Mouse (Mus musculus) brain, embryonic 18.5 days (tissue): ENCODE results near the gene Mctp2.

ENCODE experiments used
- DNase-seq: peaks from one replicate; pipeline ENCODE4 v3.0.0-alpha.2; 2012; ENCODE audit warnings: low read depth, low spot score

Mctp2 gene

DNA sequence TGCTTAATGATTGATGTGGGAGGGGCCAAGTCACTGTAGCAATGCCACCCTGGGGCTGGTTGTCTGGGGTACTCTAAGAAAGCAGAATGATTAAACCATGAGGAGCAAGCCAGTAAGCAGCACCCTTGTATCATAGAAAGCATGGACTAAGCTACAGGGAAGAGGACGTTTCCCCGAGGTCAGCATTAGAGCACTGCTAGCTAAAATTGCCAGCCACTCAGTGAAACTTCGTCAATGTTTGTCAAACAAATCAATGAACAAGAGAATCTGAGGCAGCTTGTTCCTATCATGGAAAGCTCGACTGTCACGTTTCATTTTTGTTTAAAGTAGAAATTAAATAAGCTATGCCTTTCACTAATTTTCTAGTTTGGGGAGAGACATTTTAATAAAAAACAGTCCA, 124.8 kb downstream of the Mctp2 start:
- DNase-seq = no peak

DNA sequence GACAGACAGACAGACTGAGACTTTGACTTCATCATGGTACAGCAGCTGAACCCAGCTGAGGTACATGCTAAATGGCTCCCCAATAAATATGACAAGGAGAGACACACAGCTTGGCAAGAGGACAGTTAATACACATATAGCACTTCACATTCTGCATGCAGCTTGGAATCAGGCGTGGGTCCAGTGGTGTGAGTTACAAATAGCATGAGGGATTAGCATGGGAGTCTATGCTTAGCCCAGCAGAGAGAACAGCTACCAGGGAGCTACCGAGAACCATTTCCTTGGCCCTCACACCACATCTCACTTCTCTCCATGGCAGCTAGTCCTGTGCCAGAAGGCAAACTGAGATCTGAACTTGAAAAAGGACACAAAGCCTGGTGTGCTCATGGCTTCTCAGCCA, 137.1 kb downstream of the Mctp2 start:
- no peak for DNase-seq

DNA sequence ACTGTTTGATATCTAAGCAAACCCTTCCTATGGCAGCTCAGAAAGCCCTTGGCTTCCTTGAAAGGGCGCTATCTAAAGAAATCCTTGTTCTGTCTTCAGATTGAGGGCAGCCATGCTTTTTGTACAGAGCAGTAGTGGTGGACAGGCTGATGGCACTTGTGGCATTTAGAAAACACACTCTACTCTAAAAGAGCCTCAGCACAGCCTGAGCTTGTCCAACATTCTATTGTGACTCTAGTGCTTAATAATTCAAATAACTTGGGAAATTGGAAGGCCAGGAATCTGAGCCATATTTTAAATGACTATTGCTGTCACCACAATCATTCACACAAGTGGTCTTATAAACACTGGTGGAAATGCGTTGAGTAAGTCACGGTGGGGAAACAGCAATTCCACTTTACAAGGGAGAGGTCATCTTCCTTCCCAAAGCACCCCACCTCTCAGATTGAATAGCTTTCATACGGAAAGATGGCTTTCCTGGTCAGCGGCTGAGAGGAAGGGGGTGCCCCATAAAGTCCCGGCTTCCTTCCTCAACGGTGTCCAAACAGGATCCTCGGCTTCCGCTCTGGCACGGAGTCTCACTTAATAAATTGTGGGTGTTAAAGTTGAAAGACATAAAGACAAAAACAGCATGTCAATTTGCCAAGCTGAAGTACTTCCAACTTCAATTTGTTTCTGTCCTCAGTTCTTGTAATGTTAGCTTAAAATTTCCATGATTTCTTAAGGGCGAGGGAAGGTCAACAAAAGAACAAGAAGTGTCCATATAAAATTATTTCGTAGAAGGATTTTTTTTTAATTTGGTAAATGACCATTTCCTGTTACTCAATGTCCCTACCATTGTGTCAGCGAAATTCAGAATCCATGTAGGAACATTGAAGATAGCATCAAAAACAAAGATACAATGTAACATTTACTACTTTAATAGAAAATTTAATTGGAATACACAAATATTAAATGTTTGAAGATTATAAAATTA, 140.4 kb downstream of the Mctp2 start:
- DNase-seq = no peak

DNA sequence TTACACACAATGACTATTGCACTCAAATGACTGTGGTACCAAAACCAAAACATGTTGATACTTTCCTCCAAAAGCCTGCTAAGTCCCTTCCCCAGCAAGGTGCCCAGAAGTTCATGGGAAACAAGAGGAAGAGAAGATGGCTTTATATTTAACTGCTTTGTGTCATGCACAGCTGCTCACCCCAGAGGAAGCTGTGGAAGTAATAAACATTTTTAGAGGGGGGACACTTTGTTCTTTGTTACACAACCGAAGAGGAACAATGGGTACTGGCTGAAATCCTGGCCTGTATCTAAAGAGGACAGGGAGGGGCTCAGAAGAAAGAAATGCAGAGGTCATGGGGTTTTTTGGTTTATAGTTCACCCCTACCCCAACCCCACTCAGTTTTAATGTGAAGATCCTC, 144.2 kb downstream of the Mctp2 start:
- DNase-seq = no peak

DNA sequence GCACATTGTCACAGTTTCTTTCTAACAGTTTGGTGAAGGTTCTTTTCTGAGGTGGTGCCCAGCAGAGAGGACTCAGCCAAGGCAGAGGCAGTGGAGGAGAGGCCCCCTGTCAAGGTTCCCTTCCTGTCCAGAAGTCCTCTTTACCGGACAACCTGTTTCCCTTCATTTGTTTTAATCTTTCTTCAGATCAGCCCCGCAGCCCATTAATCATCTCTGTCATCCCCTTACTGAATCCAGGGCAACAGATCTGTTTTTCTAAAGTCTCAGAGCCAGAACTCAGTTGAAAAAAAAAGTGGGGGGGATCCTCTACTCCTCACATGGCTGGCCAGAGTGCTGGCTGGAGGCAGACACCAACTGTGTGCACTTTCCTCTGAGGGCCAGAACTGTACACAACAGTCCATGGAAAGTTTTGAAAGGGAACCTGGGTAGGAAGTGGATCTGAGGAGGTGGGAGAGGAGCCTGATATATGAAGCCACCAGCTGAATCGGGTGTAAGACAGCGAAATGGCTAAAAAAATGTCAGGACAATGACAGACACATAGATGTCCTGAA, 146.8 kb downstream of the Mctp2 start:
- DNase-seq = no peak

DNA sequence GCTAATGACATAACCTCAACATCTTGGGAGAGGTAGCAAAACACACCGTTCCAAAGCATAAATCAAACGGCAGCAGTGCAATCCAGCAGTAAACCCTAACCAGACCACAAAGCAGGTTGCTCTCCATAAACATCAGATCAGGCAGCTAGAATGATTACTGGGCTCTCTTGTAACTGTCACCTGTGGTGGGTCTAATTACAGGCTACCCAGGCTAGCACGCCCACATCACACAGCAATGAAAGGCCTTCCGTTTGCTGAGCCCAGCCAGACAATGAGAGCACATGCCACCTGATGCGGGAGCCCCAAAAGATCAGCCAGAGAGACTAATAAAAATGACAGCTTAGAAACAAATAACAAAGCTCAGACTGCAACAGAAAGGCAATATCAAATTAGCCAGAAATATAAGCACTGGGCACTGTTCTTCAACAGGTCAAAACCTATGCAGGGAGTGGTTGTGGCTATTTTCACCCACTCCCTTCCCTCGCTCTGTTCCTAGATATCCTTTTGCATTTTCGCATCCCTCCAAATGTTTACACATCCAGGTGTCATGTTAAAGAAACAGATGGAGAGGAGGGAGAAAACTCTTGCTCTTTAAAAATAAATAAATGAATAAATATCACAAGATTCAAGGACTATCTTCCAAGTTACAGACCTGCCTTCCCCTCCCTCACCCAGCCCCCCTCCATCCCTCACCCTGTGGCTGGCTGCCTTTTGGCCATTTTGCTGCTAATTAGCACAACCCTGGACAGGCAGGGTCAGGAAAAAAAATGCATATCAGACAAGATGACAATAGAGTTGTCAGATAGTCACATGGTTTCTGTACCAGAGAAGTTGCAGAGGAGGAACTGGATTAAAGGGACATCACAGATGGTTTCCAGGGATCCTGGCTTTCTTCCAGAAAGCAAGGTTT, 155.4 kb downstream of the Mctp2 start:
- DNase-seq = no peak

DNA sequence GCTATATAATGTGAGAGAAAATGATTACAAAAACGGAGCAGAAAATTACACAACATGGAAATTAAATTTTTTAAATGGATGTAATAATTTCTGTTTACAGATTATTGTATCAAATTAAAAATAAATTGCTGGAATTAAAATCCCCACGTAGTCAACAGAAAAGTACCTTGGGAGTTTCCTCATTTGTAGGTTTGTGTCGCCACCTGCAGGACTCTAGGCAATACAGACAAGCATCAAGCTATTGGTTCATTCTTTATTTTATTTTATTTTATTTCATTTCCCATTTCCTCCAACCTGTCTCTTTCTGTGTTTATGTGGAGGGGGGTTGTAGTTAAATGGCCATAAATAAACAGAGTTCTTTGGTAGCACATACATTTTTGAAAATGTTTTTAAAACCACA, 157.3 kb downstream of the Mctp2 start:
- no peak for DNase-seq

DNA sequence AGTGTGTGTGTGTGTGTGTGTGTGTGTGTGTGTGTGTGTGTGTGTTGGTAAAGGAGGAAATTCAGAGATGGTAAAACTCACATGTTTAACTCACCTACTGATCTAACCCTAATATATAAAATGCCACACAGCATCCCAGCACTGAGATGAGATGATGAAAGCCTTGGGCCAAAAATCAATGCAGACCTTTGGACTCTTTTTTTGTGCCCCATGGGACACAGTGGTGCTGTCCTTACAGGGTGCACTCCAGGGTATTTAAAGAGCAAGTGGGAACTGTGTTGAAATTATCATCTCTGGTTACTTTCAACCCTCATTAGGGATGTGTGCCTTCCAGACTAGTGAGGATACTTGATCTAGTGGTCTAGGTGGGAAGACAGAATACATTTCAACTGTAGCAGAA, 159.6 kb downstream of the Mctp2 start:
- DNase-seq = no peak

DNA sequence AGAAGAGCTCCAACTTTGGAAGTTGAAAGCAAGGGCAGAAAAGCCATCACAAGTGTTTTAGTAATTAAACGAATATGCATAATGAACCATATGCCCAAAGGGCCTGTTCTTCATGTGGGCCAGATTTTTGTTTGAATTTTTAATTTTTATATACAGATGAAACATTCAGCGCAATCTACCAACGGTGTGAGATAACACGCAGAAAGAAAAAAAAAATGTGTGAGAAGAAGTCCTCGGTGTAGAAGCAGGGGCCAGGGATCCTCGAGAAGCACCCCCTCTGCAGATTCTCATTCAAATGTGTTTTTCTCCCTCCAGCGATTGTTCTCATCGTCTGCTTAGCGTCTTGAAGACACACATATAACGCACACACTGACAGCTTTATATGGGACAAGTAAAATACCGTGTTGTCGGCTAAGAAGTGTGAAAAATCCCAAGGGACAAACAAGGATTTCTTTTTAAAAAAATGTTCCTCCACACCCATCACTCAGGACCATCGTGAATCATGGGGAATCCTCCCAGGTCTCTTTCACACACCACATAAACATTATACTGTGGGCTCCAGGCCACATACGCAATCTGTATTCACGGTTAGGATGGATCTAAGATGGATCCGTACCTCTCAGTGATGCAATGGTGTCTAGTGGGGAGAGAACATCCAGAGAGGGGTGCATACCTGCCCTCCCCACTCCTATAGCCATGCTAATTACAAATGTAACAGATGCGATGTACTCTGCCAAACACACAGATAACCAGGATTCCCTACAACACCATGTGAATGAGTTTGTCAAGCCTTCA, 160.5 kb downstream of the Mctp2 start:
- DNase-seq = no peak

DNA sequence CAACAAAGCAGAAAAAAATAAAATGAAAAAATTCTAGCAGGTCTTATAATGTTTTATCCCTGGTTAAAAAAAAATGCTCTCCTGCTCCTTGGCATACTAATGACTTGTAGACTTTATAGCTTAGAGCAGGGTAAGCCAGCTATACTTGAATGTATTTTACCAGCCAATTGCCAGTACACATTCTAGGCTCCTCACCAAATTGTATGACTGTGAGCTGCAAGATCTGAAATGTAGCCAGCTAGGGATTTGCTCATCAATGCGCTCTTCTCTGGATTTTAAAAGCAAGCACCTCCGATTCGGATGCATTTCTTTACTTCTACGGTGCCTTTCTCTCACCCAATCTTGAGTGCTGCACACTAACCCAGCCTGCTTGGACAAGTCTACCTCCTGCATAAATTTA, 167.7 kb downstream of the Mctp2 start:
- no peak for DNase-seq

DNA sequence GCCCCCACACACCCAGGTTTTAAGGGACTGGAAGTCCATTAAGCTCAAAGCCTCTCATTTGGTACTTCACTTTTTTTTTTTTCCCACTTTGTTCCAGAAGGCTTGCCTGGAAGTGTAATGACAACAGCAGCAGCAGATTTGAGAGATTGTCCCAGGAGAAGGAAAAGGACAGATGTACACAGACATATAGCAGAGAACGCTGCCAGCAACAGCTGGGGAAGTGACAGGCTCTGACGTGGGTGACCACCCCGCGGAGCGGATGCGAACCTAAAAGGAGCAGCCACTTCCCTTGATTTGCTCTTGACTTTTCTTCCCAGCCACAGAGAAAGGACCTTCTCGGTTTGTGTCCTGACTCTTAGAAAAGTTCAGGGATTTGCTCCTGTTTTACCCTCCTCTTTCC, 185.4 kb downstream of the Mctp2 start:
- DNase-seq = no peak

DNA sequence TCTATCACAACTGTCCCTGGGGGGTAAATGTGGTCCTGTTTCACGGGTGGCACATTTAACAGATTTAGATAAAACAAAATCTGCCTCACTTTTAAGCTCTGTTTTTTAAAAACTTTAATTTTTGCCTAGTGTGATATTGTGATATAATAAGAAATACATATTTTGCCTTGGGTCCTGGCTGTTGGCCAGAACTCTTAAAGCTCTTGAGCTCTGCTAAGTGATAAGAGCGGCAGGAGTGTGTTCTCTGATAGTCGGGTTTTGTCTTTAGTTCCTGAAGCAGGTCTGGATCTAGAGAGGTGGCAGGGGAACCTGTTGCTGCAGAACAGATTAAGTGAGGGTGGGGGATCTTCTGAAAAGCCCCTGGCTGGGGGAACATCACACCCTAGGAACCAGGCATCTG, 186.7 kb downstream of the Mctp2 start:
- DNase-seq = no peak

DNA sequence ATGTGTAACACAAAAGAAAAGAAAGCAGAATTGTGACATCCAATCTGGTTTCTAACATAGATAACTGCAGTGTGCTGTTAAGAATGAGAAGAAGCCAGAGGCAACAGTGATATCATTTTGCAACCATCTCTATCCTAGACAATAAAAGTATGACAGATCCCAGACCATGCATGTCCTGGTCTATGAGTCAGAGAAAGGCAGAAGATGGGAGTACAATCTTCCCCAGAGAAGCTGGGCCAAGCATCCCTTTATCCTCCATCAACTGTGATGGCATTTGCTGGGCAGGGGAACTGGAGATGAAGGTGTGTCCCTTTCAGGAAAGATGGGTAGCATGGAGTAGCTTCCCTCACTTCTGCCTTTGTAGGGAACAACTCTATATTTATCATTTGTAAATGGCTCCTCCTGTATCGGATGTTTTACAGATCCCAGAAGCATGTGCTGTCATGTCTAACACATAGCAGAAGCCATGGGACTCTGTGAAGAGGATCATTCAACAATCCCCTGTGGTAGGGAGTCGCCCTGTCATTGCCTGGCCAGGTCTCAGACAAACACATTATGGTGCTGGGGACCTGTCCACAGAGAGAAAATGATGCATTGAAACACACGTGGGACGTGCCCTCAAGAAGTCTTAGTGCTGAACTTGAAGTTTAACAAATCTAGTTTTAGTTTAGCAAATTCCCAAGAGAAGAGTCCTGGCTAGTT, 188.9 kb downstream of the Mctp2 start:
- DNase-seq = no peak

DNA sequence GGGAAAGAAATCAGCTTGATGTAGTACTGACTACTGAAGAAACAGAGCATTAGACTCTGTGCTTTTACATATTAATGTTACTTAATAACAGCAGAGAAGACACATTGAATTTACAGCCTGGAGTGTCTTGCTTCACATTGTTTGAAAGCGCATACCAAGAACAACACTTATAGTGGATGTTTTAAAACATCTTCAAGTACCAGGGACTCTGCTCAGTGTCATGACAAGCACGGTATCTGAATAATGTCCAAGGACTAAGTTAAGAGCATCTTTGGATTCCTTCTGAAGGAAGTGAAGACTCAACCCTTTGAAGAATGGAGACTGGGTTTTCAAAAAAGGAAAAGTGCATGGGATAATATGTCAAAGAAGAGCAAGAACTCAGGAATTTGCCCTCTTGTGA, 191.3 kb downstream of the Mctp2 start:
- DNase-seq = no peak

DNA sequence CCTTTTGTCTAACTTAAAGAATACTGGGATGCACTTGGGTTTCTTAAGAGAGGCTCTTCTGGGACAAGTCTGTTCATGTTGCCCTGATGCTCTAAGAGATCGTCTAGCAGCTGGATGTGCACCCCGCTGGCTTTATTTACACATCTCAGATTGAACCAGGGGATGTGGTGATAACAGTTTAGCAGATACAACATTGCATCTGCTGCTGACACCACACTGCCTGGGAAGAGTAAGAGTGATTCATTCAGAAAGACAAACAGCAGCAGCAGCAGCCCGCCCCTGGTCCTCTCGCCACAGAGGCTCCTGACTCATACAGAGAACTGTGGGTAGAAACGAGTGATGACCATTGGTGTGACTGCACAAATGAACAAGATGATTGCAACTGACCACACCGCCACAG, 195.8 kb downstream of the Mctp2 start:
- DNase-seq = no peak

DNA sequence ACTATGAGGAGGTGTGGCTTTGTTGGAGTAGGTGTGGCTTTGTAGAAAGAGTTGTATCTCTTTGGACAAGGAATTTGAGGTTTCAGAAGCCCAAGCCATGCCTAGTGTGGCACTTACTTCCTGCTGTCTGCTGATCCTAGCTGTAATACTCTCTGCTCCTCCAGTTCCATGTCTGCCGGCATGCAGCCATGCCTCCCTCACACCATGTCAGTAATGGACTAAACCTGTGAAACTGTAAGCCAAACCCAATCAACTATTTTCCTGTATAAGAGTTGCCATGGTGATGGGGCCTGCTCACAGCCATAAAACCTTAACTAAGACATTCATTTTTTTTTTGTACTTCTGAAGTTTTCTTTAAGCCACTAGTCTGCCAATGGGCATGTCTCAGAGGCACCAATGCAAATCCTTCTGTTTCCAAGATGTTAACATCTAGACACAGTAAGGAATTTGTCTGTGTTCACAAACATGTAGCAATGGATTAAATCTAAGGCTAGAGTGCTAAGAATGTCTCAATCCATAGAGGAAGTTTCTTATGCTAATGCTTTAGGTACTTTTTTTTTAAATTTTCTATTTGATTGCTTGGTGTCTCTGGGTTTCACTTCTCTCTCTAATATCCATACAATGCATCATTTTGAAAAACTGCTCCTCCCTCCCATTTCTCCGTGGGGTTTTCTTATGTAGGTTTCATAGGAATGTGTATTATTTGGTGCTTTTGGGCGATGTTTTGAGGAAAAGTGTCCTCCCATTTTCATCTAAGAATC, 197.6 kb downstream of the Mctp2 start:
- no peak for DNase-seq

DNA sequence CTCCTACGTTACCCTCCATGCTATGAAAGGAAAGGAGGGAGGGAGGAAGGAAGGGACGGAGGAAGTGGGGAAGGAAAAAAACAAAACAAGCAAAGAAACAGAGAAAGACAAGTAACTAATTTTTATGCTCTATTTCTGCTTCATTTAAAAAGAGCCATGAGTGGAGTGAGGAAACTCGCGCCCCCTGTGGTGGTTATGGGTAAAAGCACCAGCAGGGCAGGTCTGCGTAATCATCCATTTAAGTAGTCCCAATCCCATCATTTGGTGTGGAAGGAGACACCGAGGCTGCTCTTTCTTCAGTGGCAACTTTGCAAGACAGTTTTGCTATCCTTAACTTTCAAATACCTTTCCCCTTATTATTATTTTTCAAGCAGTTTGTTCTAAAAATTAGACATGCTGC, 202.2 kb downstream of the Mctp2 start:
- no peak for DNase-seq

DNA sequence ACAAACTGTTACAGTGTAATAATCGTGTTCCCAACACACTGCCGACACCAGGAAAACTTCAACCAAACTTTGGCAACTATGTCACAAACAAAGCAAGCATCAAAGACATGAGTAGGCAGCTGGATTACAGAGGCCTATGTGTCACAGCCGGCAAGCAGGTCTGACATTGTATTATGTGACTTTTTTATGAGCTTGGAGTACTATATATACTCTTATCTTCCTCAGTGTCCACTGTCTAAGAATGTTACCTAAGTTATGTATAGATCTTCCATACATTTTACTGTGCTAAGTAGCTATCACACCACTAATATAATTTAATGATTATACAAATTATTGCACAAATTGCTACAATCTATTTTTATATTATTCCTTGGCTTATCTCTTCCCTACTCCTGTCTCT, 202.8 kb downstream of the Mctp2 start:
- no peak for DNase-seq

DNA sequence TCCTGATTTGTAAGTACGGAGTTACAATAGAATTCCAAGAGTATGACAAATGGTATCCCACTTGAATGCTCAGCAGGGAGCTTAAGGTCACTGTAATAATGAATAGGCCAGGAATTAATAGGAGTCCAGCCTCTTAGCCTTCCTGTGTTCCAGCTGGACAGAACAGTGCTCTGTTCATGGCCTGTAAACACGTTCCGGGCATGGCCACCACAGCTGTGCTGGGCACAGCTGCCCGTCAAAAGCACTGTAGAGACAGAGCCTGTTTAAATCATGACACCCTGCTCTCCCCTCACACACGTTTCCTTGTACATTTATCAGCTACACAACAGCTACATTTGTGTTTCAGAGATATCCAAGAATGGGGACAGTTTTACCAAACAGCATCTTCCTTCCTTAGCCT, 205.7 kb downstream of the Mctp2 start:
- DNase-seq = no peak

DNA sequence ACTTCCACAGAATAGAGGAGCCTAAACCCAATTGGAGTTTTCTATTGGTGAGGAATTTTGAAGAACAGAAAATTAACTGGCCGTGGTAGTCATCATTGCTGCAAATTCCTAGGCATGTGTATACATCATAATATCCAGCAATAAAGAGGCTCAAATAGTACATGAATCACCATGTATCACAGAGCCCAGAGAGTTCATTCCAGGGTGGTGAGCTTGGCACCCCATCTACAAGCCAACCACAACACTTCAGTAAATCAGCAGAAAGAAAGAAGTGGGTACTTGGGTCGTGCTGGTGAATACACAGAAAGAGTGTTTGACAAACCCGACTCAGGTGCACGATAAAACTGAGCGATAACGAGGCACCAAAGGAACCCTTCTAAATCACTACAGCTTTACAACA, 207.8 kb downstream of the Mctp2 start:
- no peak for DNase-seq
